Mouse (Mus musculus): ENCODE results near the gene Rai1. TPM values are rescaled to one million over a fixed set of nuclear protein-coding genes. Genes with fewer than 3 reads are reported as not detected.

Rai1 gene
- total RNA-seq, 2 experiments from 2014 or later = 1.5 to 6.3 TPM

DNA sequence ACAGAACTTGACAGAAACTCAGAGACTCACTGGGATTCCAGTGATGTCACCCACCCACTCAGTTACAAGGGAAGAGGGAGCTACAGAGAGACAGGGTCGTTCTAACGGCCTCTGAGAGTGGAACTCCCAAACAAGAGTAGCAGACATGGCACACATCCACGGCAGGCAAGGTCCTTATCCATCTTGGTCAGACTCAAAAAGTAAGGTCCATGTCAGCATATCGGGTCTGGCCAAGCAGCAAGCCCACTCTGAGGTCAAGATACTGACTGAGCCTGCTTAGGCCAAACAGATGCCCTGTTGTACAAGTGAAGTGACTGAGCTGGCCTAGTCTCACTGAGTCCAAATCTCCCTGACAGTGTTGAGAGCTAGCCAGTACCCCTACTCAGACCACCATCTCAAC is 103.9 kb downstream of the Rai1 start:
- ATAC-seq (replicated peaks; ENCODE audit: low FRiP score, poor library complexity, severe bottlenecking) = no peak

DNA sequence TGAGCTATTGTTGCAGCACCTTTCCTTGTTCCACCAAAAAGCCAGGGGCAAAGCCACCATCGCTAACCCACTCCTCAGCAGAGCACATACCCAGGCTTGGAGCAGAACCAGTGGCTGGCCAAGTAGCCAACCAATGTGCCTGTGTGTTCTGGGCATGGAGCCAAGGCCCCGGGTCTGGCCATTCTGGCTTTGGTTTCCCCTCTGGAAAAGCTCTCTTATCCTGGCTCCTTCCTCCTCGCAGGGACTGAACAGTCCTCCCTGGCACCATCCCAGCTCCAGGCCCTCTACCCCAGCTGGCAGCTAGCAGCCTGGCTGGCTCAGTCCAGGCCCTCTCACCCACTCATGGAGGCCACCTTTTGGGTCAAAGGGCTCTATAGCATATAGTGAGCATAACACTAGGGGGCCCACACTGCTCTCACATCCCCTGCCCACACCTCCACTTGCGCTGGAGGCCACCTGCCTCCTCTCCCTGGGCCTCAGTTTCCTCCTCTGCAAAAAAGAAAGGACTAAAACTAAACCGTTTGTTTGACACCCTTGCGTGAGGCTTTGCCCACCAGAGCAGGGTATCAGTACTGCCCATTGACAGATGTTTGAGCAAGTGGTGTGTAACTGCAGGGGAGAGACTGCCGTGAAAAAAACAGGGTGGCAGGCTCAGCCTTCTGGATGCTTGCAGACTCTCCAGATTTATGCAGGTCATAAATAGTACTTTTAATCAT is 104.6 kb downstream of the Rai1 start:
- 0 out of 2 replicates have a peak, but pooled peaks have one; percentile 14 for ATAC-seq (replicated peaks; ENCODE audit: low FRiP score, poor library complexity, severe bottlenecking)

- ATAC-seq (replicated peaks; ENCODE audit: low FRiP score, poor library complexity, severe bottlenecking) = no peak
Measured at GRCm38 (mm10) chr11:60209933-60210249, 105.1 kb downstream of the Rai1 start.

DNA sequence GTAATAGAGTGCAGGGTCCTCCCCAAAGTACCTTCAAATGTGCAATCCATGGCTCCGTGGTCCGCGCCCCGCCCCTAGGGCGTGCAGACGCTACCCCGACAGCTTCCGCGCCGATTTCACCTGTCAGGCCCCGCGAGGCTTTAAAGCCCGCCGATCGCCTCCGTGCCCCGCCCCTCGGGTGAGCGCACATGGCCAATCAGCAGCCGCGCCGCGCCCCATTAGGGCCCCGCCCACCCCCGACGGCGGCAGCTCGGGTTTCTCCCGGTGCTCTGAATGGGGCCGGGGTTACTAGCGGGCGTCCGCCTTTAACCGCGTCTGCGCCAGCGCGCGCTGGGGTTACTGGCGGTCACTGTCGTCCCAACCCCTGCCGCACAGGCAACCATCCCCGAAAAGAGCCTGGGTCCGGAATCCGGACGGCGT is 105.5 kb downstream of the Rai1 start:
- ATAC-seq (replicated peaks; ENCODE audit: low FRiP score, poor library complexity, severe bottlenecking) = peak; percentile 91

- no peak for ATAC-seq (replicated peaks; ENCODE audit: low FRiP score, poor library complexity, severe bottlenecking)
Measured at GRCm38 (mm10) chr11:60211152-60211551, 106.3 kb downstream of the Rai1 start.

DNA sequence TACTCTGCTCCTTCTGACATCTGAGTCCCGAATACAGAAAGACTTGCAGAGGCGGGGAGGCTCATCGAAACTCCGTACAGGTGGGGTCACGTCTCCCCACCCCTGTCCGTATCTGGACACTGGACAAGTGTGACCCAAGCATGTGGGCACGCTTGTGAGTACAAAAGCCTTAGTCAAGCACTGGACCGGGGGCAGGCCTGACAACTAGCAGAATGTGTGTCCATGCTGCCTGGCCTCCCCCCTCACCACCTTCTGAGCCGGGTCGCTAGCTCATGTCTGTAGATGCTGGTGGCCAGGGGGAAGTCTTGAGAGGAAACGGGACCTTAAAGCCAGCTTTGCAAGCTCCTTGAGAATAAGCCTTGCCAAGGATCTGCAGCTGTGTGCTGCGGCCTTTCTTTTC is 106.9 kb downstream of the Rai1 start:
- no peak for ATAC-seq (replicated peaks; ENCODE audit: low FRiP score, poor library complexity, severe bottlenecking)

GRCm38 (mm10) chr11:60213266-60213665 is 108.5 kb downstream of the Rai1 start:
- ATAC-seq (replicated peaks; ENCODE audit: low FRiP score, poor library complexity, severe bottlenecking) = no peak

DNA sequence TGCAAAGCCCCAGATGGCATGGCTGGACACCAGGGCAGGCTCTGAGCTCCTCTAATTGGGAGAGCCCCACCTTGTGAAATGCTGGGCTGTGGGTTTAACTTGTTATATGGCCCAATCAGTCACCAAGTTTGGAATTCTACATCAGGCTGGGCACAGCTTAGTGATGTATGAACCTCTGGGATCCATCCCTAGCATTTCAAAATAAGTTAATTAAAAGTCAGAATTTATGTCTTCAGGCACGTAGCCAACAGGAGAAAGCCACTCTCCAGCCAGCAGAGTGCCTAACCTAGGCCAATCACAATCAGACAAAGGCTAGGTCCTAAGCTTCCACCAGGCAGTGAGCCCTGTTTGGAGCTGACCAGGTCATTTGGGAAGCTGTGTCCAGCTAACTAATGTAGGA is 111.9 kb downstream of the Rai1 start:
- no peak for ATAC-seq (replicated peaks; ENCODE audit: low FRiP score, poor library complexity, severe bottlenecking)

DNA sequence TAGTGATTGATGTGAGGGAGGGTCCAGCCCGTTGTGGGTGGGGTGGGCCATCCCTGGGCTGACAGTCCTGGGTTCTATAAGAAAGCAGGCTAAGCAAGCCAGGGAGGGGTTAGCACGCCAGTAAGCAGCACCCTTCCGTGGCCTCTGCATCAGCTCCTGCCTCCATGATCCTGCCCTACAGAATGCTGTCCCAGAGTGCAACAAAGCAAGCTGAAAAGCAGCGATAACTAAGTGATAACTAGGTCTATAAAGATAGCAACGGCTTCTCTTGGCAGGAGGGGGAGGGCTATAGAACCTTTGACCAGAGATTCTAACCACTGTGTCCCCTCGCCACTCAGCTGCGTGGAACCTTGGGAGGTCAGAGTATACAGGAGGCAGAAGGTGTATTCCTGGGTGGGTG is 112.7 kb downstream of the Rai1 start:
- ATAC-seq (replicated peaks; ENCODE audit: low FRiP score, poor library complexity, severe bottlenecking) = no peak

DNA sequence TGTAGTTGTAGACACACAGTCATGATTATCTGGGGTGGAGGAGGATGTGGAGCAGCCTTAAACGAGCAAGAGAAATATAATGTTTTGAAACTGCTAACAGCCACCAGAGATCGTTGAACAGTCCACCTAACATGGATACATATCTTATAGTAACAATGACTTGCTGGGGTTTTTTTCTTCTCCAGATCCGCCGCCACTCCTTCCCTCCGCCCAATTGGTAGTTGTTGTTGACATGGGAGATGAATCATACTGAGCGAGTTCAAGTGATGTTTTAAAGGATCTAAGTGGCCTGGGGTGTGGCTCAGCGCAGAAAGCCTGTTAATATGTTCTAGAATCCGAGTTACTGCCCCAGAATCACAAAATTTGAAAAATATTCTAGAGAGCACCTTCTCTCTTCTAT is 114.8 kb downstream of the Rai1 start:
- ATAC-seq (replicated peaks; ENCODE audit: low FRiP score, poor library complexity, severe bottlenecking) = no peak

DNA sequence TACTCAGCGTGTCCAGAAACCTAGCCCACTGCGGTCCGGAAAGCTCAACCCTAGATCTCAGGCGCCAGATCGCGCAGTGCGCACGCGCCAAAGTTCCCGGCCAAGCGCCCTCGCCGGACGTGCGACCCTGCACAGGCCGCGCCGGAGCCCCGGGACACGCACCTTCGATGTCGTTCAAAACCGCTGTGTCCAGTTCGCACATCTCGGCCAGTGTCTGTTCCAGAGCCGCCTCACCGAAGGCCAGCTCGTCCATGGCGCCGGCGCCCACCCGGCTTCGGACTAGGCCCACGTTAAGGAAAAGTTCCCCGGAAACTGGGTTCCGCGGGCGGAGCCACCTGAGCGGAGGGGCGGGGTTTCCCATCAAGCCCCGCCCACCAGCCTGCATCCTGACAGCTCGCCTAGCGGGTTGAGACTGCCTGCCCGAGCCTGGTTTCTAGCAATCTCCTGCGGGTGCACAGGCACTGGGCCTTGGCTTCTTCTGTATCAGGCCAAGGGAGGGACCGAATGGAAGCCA is 115.5 kb downstream of the Rai1 start:
- peak; percentile 90 for ATAC-seq (replicated peaks; ENCODE audit: low FRiP score, poor library complexity, severe bottlenecking)

DNA sequence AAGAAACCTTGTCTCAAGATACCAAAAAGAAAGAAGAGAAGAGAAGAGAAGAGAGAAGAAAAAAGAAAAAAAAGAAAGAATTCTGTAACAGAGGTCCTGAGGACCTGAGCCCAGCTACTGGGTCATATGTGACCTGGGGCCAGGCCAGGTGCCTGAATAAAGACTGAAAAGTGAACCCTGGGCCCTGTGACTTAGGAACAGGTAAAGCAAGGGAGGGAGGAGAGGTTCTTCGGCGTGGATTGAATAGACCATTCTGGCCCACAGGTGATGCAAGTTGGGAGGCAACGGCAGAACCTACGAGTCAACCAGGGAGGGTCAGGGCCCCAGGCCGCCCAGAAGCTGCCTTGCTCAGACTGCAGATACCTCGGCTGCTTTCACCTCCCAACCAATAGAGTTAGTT is 116.6 kb downstream of the Rai1 start:
- no peak for ATAC-seq (replicated peaks; ENCODE audit: low FRiP score, poor library complexity, severe bottlenecking)

DNA sequence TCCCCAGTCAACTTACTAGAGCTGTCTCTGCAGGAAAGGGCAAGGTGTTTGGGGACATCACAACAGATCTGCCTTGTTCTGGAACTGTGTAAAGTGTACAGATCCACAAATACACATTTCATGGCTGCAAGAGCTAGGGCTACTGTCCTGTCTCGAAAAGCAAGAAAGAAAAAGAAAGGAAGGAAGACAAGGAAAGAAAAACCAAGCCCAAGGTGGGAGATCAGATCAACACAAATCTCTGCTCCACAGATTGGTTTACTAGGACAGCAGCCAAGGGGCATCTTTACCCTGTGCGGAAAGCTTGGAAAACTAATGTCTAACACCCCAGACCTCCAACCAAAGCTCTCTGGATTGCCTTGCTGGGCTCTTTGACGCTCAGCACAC is 117.3 kb downstream of the Rai1 start:
- no peak for ATAC-seq (replicated peaks; ENCODE audit: low FRiP score, poor library complexity, severe bottlenecking)

DNA sequence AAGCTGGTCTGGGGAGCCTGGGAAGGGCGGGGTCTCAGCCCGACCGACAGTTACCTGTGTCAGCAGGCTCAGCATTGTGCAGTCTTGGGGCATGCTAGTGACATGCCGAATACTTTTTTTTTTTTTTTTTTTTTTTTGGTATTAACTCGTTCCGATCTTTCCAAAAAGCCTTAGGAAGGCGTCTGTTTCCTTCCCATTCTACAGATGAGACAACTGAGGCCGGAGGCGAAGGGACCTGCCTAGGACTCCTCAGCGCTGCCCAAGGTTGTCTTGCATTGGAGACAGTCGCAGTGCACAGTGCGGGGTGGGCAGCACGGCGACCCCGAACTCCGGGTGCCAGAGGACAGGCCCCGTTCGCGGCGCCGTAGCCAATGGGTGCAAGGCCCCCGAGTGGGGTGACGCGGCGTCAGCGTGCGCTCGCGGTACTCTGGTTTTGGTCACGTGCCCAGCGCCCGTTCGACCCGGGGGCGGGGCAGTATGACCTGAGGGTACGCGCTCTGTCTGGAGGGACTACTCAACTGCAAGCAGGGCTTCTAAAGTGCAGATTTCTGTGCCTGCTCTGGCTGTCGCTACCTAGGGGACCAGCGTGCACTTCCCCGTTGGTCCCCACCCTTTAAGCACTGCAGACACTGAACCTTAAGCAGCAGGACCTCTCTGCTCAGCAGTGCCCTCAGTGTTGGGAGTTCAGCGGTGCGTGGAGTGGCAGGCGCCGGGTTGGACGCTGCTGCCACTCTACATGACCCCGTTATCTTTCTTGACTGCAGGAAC is 117.8 kb downstream of the Rai1 start, which contains the start of gene Srebf1:
Gene Srebf1 (minus strand): TSS at position 113 of the 768 bp plus-strand sequence.
- 0 out of 2 replicates have a peak, but pooled peaks have one; percentile 21 for ATAC-seq (replicated peaks; ENCODE audit: low FRiP score, poor library complexity, severe bottlenecking)

DNA sequence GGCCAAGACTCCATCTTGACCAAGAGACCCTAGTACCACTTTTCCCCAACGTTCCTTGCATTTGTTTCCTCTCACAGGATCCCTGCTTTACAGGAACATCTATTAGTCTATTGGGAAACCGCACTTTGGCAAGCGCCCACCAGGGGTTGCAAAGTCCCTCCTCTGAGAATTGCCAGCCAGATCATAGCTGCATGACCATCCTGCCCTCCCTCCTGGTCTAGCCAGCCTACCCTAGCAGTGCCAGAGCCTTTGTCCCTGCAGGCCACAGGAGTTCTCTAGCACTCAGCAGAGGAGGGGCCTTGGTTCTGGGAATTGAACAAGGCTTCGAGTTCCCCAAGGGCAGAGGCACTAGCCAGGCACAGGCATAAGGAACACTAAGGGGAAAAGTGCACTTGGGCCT is 119.9 kb downstream of the Rai1 start:
- no peak for ATAC-seq (replicated peaks; ENCODE audit: low FRiP score, poor library complexity, severe bottlenecking)

DNA sequence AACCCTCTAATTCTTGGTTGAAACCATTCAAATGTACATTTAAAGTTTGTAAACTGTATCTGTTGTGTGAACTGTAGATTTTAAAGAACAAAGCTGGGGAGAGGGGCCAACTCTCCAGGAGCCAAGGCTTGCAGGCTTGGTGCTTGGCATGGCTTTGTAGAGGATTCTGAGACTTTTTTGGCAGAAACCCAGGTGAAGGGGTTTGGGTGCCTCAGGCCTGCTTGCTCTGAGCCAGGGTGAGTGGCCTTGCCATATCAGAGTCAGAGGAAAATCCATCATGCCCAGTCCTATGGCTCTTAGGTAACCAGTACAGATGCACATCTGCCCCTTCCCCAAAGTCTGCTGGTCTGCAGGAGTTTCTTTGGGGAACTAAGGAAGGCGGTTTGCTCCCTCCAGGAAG is 121.1 kb downstream of the Rai1 start:
- ATAC-seq (replicated peaks; ENCODE audit: low FRiP score, poor library complexity, severe bottlenecking) = no peak

DNA sequence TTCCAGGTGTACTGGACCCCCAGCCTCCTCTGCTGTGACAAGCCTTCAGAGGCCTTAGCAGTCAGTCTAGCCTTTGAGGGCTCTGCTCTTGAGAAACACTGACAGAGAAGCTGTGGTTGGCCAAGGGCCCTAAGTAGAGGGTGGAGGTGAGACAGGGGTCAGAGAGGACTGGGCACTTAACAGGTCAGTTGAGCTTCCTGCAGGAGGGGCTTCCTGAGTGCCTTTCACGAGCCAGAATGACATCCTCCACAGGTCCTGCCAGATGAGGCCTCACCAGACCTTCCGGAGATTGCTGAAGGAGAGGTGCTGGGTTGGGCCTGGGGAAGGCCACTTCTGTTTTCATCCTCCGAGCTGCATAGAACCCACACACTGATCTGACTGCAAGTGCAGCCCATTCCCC is 123.7 kb downstream of the Rai1 start:
- ATAC-seq (replicated peaks; ENCODE audit: low FRiP score, poor library complexity, severe bottlenecking) = no peak

- no peak for ATAC-seq (replicated peaks; ENCODE audit: low FRiP score, poor library complexity, severe bottlenecking)
Measured at GRCm38 (mm10) chr11:60229821-60230220, 125.0 kb downstream of the Rai1 start.

- no peak for ATAC-seq (replicated peaks; ENCODE audit: low FRiP score, poor library complexity, severe bottlenecking)
Measured at GRCm38 (mm10) chr11:60230512-60230911, 125.7 kb downstream of the Rai1 start.

DNA sequence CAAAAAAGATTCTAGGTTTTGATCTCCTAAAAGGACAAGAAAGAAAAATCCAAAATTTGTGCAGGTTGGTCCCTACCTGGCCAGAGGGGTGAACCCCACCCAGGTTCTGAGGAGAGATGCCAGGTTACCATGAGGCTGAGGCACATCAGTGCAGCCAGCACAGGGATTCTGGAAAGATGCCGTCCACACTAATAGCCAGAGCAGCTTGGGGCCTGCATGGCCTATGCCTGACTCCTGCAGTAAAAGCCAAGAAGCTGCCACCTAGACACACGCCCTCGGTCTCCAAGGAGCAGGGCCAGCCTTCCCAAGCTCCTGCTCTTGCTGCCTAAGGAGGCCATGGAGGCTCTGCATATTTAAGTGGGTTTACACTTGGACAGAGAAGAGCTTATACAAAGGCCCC is 126.5 kb downstream of the Rai1 start:
- no peak for ATAC-seq (replicated peaks; ENCODE audit: low FRiP score, poor library complexity, severe bottlenecking)

- ATAC-seq (replicated peaks; ENCODE audit: low FRiP score, poor library complexity, severe bottlenecking) = no peak
Measured at GRCm38 (mm10) chr11:60231951-60232350, 127.1 kb downstream of the Rai1 start.
